Mouse (Mus musculus) intestine, postnatal 0 days (tissue): ENCODE data around the gene Armc5. TPM values are rescaled to one million over a fixed set of nuclear protein-coding genes. Genes with fewer than 3 reads are reported as not detected.

Source experiments
- ATAC-seq: fragments of 200-750 bp; cut with Nextera tagmentation; 2 replicates; pipeline ENCODE4 v1.8.0; 2017; ENCODE audit warnings: mild to moderate bottlenecking, moderate TSS enrichment, moderate library complexity
- H3K27ac ChIP-seq: fragments of 300-500 bp; sonication (generic); 2 replicates; pipeline ENCODE4 v1.5.1; 2014; ENCODE audit warnings: mild to moderate bottlenecking, low read depth, low read length, moderate library complexity
- H3K27me3 ChIP-seq: fragments of 300-500 bp; sonication (generic); replicated peaks from 2 replicates; pipeline ENCODE4 v1.6.1; 2014; ENCODE audit warnings: low read length, mixed read lengths; ENCODE audit not compliant: control insufficient read depth, insufficient read depth
- H3K36me3 ChIP-seq: fragments of 300-500 bp; sonication (generic); 2 replicates; pipeline ENCODE4 v1.6.1; 2014; ENCODE audit warnings: mild to moderate bottlenecking, moderate library complexity; ENCODE audit not compliant: control insufficient read depth, insufficient read depth
- H3K4me1 ChIP-seq: fragments of 300-500 bp; sonication (generic); replicated peaks from 2 replicates; pipeline ENCODE4 v1.6.1; 2014; ENCODE audit warnings: antibody characterized with exemption, low read length, mixed read lengths; ENCODE audit not compliant: control insufficient read depth, insufficient read depth
- H3K4me2 ChIP-seq: fragments of 300-500 bp; sonication (generic); replicated peaks from 2 replicates; pipeline ENCODE4 v1.6.1; 2014; ENCODE audit warnings: low read depth, mild to moderate bottlenecking, moderate library complexity
- H3K4me3 ChIP-seq: fragments of 300-500 bp; sonication (generic); 2 replicates; pipeline ENCODE4 v1.5.1; 2014; ENCODE audit warnings: low read depth, low read length
- H3K9ac ChIP-seq: fragments of 300-500 bp; sonication (generic); 2 replicates; pipeline ENCODE4 v1.6.1; 2014; ENCODE audit warnings: mild to moderate bottlenecking, low read depth, low read length
- H3K9me3 ChIP-seq: fragments of 300-500 bp; sonication (generic); 2 replicates; pipeline ENCODE4 v1.6.1; 2016; ENCODE audit warnings: mixed run types; ENCODE audit not compliant: control insufficient read depth
- CTCF ChIP-seq: sonication (generic); IDR thresholded peaks from 2 replicates; pipeline ENCODE4 v1.5.1; 2016; ENCODE audit warnings: low read depth, mild to moderate bottlenecking, control low read depth, antibody characterized with exemption, moderate library complexity
- WGBS: fragments of 180-500 bp; shearing (Covaris S2); extraction: QIAGEN DNeasy Blood & Tissue Kit; methylation state at CpG from one replicate; pipeline ENCODE4 v1.1.7; 2014; 5-methylcytosine and 5-hydroxymethylcytosine counted together
- polyA plus RNA-seq: library from polyadenylated mRNA; unstranded; fragments of >200 nt; fragmentation: Nextera tagmentation; extraction: Ambion mirVana; gene quantifications from 2 replicates; pipeline ENCODE4 v1.2.1, GENCODE M21; 2015

The Armc5 gene
- polyA plus RNA-seq, 1 experiment from 2014 or later: 12.1 TPM

DNA sequence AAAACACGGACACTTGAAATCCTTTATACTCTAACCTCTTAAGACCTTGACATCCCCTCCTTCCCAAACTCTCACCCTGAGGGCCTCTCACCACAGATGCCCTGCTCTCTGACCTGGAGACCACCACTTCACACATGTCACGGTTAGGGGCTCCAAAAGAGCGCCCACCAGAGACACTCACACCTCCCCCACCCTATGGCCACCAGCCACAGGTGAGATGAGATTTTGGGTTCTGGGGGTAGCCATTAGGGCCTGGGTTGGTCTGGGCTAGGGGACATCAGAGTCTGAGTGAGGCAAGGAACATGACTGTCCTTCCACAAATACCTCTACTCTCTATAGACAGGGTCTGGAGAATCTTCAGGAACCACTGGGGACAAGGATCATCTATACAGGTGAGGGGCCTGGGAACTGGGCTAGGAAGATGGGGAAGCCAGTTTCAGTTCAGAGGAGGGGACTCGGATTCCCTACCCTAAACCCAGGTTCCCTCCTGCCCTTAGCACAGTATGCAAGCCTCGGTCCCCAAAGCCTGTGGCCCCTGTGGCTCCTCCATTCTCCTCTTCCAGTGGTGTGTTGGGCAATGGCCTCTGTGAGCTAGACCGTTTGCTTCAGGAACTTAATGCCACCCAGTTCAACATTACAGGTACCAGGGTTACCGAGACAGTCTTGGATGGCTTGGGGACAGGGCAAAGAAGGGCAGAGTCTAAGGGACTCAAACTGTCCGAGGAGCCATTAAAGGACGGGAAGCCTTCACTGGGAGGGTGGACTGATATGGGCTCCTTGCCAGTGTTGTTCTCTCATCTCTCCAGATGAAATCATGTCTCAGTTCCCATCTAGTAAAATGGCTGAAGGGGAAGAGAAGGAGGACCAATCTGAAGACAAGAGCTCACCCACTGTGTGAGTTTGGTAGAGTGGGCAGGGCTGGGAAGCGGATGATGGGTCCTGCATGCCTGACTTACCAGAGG, 11.2 kb downstream of the Armc5 start:
- WGBS: 74% methylated on average over 10 of the region's 10 CpGs
- H3K9ac ChIP-seq: peak overlapping the region; percentile 26; the same call in 1 of the 2 replicates
- ATAC-seq: no peak
- H3K4me3 ChIP-seq: peak overlapping the region; percentile 56
- peak overlapping the region; percentile 63 for H3K4me2 ChIP-seq
- no peak overlapping the region for H3K27ac ChIP-seq
- peaks cover 28% of the 10 kb centered on the region for H3K36me3 ChIP-seq
- TF ChIP-seq CTCF: no peak
- no peaks in the 10 kb centered on the region for H3K27me3 ChIP-seq
- 0 out of 2 replicates have a peak, but pooled peaks cover 6% of the 10 kb centered on the region for H3K4me1 ChIP-seq
- no peaks in the 10 kb centered on the region for H3K9me3 ChIP-seq

DNA sequence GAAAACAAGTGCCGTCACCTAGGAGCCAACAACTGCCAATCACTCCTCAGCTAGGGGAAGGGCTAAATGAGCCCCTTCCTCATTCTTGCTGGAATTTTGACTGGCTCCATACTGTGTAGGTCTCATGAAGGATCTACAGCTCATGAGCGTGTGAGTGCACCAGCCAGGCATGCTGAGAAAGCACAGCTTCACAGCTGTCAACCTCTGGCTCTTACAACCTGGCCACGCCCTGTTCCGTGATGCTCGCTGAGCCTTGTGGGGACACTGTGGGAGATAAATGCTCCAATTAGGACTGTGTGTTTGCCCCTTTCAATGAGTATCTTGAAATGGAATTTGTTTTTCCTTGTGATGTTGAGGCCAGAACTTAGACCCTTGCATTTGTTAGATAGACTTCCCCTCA, 12.9 kb downstream of the Armc5 start:
- ATAC-seq: no peak
- Histone ChIP-seq H3K9me3 (no peaks in the 10 kb centered on the region), H3K36me3 (peaks cover 19% of the 10 kb centered on the region; the same call in 1 of the 2 replicates), H3K4me1 (0 out of 2 replicates have a peak, but pooled peaks cover 6% of the 10 kb centered on the region), H3K9ac (no peak overlapping the region), H3K4me2 (no peak overlapping the region), H3K27ac (no peak overlapping the region), H3K4me3 (no peak overlapping the region), H3K27me3 (no peaks in the 10 kb centered on the region)
- WGBS: 58% methylated on average over 5 of the region's 5 CpGs
- no peak for TF ChIP-seq CTCF

DNA sequence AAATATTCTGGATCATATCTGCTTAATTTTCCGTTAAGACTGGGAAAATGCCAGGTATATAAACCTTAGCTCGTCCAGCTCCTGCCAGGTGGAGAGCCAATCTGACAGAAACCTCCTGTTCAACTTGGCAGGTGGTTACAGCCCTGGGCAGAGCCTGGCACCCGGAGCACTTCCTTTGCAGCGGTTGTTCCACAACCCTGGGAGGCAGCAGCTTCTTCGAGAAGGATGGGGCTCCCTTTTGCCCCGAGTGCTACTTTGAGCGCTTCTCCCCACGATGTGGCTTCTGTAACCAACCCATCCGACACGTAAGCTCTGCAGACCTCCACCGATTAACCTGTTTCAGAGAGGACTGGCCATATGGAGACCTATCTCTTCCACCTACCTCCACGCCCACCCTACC, 14.8 kb downstream of the Armc5 start:
- H3K4me3 ChIP-seq: no peak overlapping the region

DNA sequence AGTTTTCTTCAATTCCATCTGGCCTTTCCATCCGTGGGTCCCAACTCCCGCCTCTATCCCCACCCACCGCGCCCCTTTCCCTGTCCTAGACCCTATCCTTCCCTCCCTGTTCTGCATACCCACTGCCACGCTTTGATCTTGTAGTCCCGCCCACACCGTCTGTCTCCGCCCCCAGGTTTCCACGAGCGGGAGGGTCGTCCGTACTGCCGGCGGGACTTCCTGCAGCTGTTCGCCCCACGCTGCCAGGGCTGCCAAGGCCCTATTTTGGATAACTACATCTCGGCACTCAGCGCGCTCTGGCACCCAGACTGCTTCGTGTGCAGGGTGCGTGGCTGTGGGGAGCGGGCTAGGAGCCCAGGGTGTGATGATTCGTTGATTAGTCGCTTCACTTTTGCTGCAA, 15.5 kb downstream of the Armc5 start:
- no peaks in the 10 kb centered on the region for H3K27me3 ChIP-seq
- no peak overlapping the region for H3K27ac ChIP-seq
- 0 out of 2 replicates have a peak, but pooled peaks cover 6% of the 10 kb centered on the region for H3K4me1 ChIP-seq
- 16% methylated on average over 24 of the region's 24 CpGs for WGBS
- no peak overlapping the region for H3K9ac ChIP-seq
- TF ChIP-seq CTCF: no peak
- H3K9me3 ChIP-seq: no peaks in the 10 kb centered on the region
- peaks cover 19% of the 10 kb centered on the region; the same call in 1 of the 2 replicates for H3K36me3 ChIP-seq
- peak overlapping the region; percentile 7; the same call in 1 of the 2 replicates for H3K4me3 ChIP-seq
- H3K4me2 ChIP-seq: peak overlapping the region; percentile 41
- no peak for ATAC-seq

More for the DNA sequence above, 14.8 kb downstream of the Armc5 start:
- no peaks in the 10 kb centered on the region for H3K9me3 ChIP-seq
- H3K9ac ChIP-seq: no peak overlapping the region
- no peak for ATAC-seq
- no peaks in the 10 kb centered on the region for H3K27me3 ChIP-seq
- WGBS: 48% methylated on average over 12 of the region's 12 CpGs
- H3K36me3 ChIP-seq: peaks cover 19% of the 10 kb centered on the region; the same call in 1 of the 2 replicates
- peak overlapping the region; percentile 17; the same call in 1 of the 2 replicates for H3K4me2 ChIP-seq
- H3K4me1 ChIP-seq: 0 out of 2 replicates have a peak, but pooled peaks cover 6% of the 10 kb centered on the region
- no peak for TF ChIP-seq CTCF
- no peak overlapping the region for H3K27ac ChIP-seq

DNA sequence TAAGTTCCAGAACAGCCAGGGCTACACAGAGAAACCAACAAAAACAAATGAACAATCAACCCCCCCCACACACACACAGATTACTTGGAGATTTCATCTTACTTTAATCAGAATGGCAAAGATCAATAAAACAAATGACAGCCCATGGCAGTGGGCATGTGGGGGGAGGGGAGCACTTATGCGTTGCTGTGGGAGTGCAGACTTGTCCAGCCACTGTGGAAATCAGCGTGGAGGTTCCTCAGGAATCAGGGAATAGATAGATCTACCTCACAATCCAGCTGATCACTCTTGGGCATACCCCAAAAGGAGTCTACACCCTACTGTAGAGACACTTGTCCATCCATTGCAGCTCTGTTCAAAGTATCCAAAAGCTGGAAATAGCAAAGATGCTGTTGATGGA, 17.8 kb downstream of the Armc5 start:
- no peak overlapping the region for H3K4me2 ChIP-seq
- no peaks in the 10 kb centered on the region for H3K9me3 ChIP-seq
- H3K4me1 ChIP-seq: 0 out of 2 replicates have a peak, but pooled peaks cover 6% of the 10 kb centered on the region
- no peak for TF ChIP-seq CTCF
- H3K4me3 ChIP-seq: no peak overlapping the region
- H3K36me3 ChIP-seq: peaks cover 17% of the 10 kb centered on the region; the same call in 1 of the 2 replicates
- H3K27me3 ChIP-seq: no peaks in the 10 kb centered on the region
- no peak overlapping the region for H3K27ac ChIP-seq
- ATAC-seq: no peak
- 43% methylated on average over 2 of the region's 2 CpGs for WGBS
- no peak overlapping the region for H3K9ac ChIP-seq

DNA sequence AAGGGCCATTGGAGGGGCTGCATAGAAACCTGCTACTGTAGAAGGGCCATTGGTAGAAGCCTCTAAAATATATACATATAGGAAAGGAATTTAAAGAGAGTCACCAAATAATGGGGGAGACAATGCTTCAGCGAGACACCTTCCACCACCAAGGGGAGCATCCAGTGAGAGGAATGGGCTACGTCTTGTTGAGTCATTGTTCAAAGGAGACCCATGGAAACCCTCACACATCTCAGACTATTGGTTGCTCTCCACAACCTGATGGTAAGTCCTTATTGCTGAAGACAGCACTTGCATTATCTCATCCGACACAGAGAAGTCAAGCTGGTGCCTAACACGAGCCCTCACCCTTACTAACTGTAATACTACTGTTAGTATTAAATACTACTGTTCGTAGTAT, 18.6 kb downstream of the Armc5 start:
- Histone ChIP-seq H3K36me3 (peaks cover 16% of the 10 kb centered on the region; the same call in 1 of the 2 replicates), H3K4me2 (no peak overlapping the region), H3K4me3 (no peak overlapping the region), H3K27ac (no peak overlapping the region), H3K4me1 (0 out of 2 replicates have a peak, but pooled peaks cover 3% of the 10 kb centered on the region), H3K9me3 (no peaks in the 10 kb centered on the region), H3K27me3 (no peaks in the 10 kb centered on the region), H3K9ac (no peak overlapping the region)
- TF ChIP-seq CTCF: no peak
- ATAC-seq: no peak
- 77% methylated on average over 5 of the region's 5 CpGs for WGBS
